Mouse (Mus musculus): ENCODE measurements around the gene A2ml1. TPM values are rescaled to one million over a fixed set of nuclear protein-coding genes. Genes with fewer than 3 reads are reported as not detected.

Gene A2ml1
- polyA plus RNA-seq, 1 experiment from 2014 or later: 10.8 TPM

DNA sequence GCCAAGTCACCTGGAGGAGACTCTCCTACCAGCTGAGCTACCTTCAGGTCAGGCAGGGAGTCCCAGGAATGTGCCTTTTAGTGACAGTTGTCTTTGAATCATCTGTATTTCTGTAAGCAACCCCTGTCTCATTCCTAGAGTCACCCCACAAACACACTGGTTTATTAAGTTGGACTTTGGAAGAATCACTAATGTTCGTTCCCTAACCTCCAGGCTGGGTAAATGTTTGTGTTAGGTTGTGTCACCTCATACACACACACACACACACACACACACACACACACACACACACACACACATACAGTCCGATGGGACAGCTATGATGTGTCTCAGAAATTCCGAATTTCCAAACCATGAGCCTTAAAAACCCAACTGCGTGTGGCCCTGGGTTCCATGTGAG, 55.6 kb downstream of the A2ml1 start:
- Histone ChIP-seq H3K4me2 (replicated peaks; ENCODE audit: low read depth, low read length) (no peak overlapping the region), H3K9ac (replicated peaks; ENCODE audit: low read depth) (no peak overlapping the region), H3K36me3 (ENCODE audit: insufficient read depth, low read length) (no peaks in the 10 kb centered on the region), H3K27me3 (replicated peaks; ENCODE audit: insufficient read depth, low read length) (no peaks in the 10 kb centered on the region), H3K4me3 (ENCODE audit: low read depth, low read length) (no peak overlapping the region), H3K27ac (ENCODE audit: low read length) (no peak overlapping the region), H3K4me1 (ENCODE audit: insufficient read depth, low read depth, low read length) (no peaks in the 10 kb centered on the region), H3K9me3 (ENCODE audit: low read length) (no peaks in the 10 kb centered on the region)
- WGBS: 94% methylated on average over 4 of the region's 4 CpGs
- DNase-seq (ENCODE audit: low spot score) (no peak), ATAC-seq (no peak)
- TF ChIP-seq EP300 (IDR thresholded peaks at IDR 0.05): no peak
- TF ChIP-seq CTCF (IDR thresholded peaks at IDR 0.05): no peak

GRCm38 (mm10) chr6:128523360-128523759, 58.0 kb downstream of the A2ml1 start:
- TF ChIP-seq CTCF (IDR thresholded peaks at IDR 0.05) (no peak), EP300 (IDR thresholded peaks at IDR 0.05) (no peak)
- H3K36me3 ChIP-seq (ENCODE audit: insufficient read depth, low read length): no peaks in the 10 kb centered on the region
- no peak overlapping the region for H3K27ac ChIP-seq (ENCODE audit: low read length)
- no peaks in the 10 kb centered on the region for H3K27me3 ChIP-seq (replicated peaks; ENCODE audit: insufficient read depth, low read length)
- no peak overlapping the region for H3K4me2 ChIP-seq (replicated peaks; ENCODE audit: low read depth, low read length)
- no peak overlapping the region for H3K4me3 ChIP-seq (ENCODE audit: low read depth, low read length)
- WGBS: 77% methylated on average over 3 of the region's 3 CpGs
- DNase-seq (ENCODE audit: low spot score): no peak
- H3K9ac ChIP-seq (replicated peaks; ENCODE audit: low read depth): no peak overlapping the region
- no peak for ATAC-seq
- H3K9me3 ChIP-seq (ENCODE audit: low read length): no peaks in the 10 kb centered on the region
- no peaks in the 10 kb centered on the region for H3K4me1 ChIP-seq (ENCODE audit: insufficient read depth, low read depth, low read length)

- Histone ChIP-seq H3K36me3 (ENCODE audit: insufficient read depth, low read length) (no peaks in the 10 kb centered on the region), H3K9ac (replicated peaks; ENCODE audit: low read depth) (no peak overlapping the region), H3K4me1 (ENCODE audit: insufficient read depth, low read depth, low read length) (no peaks in the 10 kb centered on the region), H3K27ac (ENCODE audit: low read length) (no peak overlapping the region), H3K4me3 (ENCODE audit: low read depth, low read length) (no peak overlapping the region), H3K27me3 (replicated peaks; ENCODE audit: insufficient read depth, low read length) (no peaks in the 10 kb centered on the region), H3K9me3 (ENCODE audit: low read length) (no peaks in the 10 kb centered on the region), H3K4me2 (replicated peaks; ENCODE audit: low read depth, low read length) (no peak overlapping the region)
- WGBS: 62% methylated on average over 7 of the region's 7 CpGs
- no peak for TF ChIP-seq CTCF (IDR thresholded peaks at IDR 0.05)
- 0 out of 2 replicates have a peak, but pooled peaks have one; percentile 21 for TF ChIP-seq EP300 (IDR thresholded peaks at IDR 0.05)
- DNase-seq (ENCODE audit: low spot score) (peak; percentile 55), ATAC-seq (peak; percentile 77)
Measured at GRCm38 (mm10) chr6:128519159-128519558, 62.2 kb downstream of the A2ml1 start.

GRCm38 (mm10) chr6:128505676-128506236, 75.7 kb downstream of the A2ml1 start:
- Histone ChIP-seq H3K9me3 (ENCODE audit: low read length) (no peaks in the 10 kb centered on the region), H3K4me1 (ENCODE audit: insufficient read depth, low read depth, low read length) (no peaks in the 10 kb centered on the region), H3K36me3 (ENCODE audit: insufficient read depth, low read length) (no peaks in the 10 kb centered on the region), H3K27me3 (replicated peaks; ENCODE audit: insufficient read depth, low read length) (no peaks in the 10 kb centered on the region), H3K4me2 (replicated peaks; ENCODE audit: low read depth, low read length) (no peak overlapping the region), H3K27ac (ENCODE audit: low read length) (no peak overlapping the region), H3K4me3 (ENCODE audit: low read depth, low read length) (no peak overlapping the region), H3K9ac (replicated peaks; ENCODE audit: low read depth) (no peak overlapping the region)
- 74% methylated on average over 2 of the region's 2 CpGs for WGBS
- ATAC-seq (no peak), DNase-seq (ENCODE audit: low spot score) (no peak)
- TF ChIP-seq EP300 (IDR thresholded peaks at IDR 0.05) (no peak), CTCF (IDR thresholded peaks at IDR 0.05) (no peak)

GRCm38 (mm10) chr6:128504743-128505142, 76.7 kb downstream of the A2ml1 start:
- 68% methylated on average over 5 of the region's 5 CpGs for WGBS

DNA sequence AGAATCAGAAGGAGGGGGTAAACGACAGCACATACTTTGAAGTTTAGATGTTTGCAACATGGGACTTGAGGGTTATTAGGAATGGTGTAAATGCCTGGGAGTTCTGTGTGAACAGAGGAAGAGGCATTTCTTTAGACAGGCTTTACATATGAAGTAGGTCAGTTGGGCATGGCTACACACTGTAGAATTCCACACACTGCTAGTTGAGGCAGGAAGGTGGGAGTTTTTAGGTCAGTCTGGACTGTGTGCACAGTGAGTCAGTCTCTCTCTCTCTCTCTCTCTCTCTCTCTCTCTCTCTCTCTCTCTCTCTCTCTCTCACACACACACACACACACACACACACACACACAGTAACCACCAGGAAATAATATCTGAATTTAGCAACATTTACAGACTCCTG, 86.1 kb downstream of the A2ml1 start:
- H3K9me3 ChIP-seq (ENCODE audit: low read length): no peaks in the 10 kb centered on the region
- DNase-seq (ENCODE audit: low spot score) (peak; percentile 13), ATAC-seq (peak; percentile 67)
- no peaks in the 10 kb centered on the region for H3K4me1 ChIP-seq (ENCODE audit: insufficient read depth, low read depth, low read length)
- no peak overlapping the region for H3K4me2 ChIP-seq (replicated peaks; ENCODE audit: low read depth, low read length)
- TF ChIP-seq EP300 (IDR thresholded peaks at IDR 0.05): no peak
- no peak for TF ChIP-seq CTCF (IDR thresholded peaks at IDR 0.05)
- H3K4me3 ChIP-seq (ENCODE audit: low read depth, low read length): no peak overlapping the region
- H3K27me3 ChIP-seq (replicated peaks; ENCODE audit: insufficient read depth, low read length): no peaks in the 10 kb centered on the region
- no peaks in the 10 kb centered on the region for H3K36me3 ChIP-seq (ENCODE audit: insufficient read depth, low read length)
- 60% methylated on average over 1 of the region's 1 CpGs for WGBS
- H3K27ac ChIP-seq (ENCODE audit: low read length): no peak overlapping the region
- no peak overlapping the region for H3K9ac ChIP-seq (replicated peaks; ENCODE audit: low read depth)

More at GRCm38 (mm10) chr6:128504743-128505142, 76.7 kb downstream of the A2ml1 start:
- Histone ChIP-seq H3K36me3 (ENCODE audit: insufficient read depth, low read length) (no peaks in the 10 kb centered on the region), H3K9me3 (ENCODE audit: low read length) (no peaks in the 10 kb centered on the region), H3K27ac (ENCODE audit: low read length) (no peak overlapping the region), H3K27me3 (replicated peaks; ENCODE audit: insufficient read depth, low read length) (no peaks in the 10 kb centered on the region), H3K4me1 (ENCODE audit: insufficient read depth, low read depth, low read length) (no peaks in the 10 kb centered on the region), H3K9ac (replicated peaks; ENCODE audit: low read depth) (no peak overlapping the region), H3K4me3 (ENCODE audit: low read depth, low read length) (no peak overlapping the region), H3K4me2 (replicated peaks; ENCODE audit: low read depth, low read length) (no peak overlapping the region)
- TF ChIP-seq CTCF (IDR thresholded peaks at IDR 0.05) (no peak), EP300 (IDR thresholded peaks at IDR 0.05) (no peak)
- DNase-seq (ENCODE audit: low spot score) (no peak), ATAC-seq (no peak)
